Comparison of ENCODE assay signal across 9 mouse cellular contexts in the genomic region with DNA sequence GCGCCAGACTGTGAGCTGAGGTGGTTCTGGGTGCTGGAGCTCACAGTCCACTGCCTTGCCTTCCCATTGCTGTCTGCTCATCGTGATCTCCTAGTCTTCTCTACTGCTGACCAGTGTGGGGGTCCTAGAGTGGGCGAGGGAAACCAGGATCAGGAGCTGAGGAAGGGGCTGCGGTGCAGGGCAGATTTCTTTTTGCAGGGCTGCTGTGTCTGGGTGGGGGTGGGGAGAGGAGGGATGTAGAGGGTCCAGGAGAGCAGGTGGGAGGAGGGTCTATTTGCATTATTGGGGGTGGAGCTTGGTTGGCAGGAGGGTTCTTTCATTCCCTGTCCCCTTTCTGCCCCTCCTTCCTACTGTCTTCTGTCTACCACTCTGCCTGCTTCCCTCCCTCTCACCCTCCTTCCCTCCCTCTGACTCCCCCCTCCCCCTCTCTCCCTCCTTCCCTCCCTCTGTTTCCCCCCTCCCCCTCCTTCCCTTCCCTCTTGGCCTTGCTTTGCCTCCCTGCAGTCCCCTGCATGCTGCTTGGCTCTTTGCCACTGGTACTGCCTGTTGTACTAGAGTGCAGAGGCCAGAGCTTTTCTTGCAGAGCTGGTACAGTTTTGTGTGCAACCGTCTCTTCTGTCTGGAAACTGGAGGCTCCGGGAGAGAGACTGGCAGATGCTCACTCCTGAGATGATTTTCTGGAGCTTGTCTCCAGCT. TPM values are rescaled to one million over a fixed set of nuclear protein-coding genes. Genes with fewer than 3 reads are reported as not detected.
DNase-seq lines count a peak whose midpoint lies in the region; ATAC-seq and TF ChIP-seq lines count a peak whose summit lies in the region.
"Had no signal": no experiment of that assay in that cellular context is flagged by ENCODE, and none has a peak within 500 bp of the region (broad histone marks: within the 10 kb centered on the region; RNA-seq: fewer than 3 reads in every experiment).

No protein-coding gene starts in this region.

- no peak for ATAC-seq in G1E (ENCODE audit: extremely low read depth, insufficient number of reproducible peaks, low FRiP score, poor library complexity, severe bottlenecking)
- ATAC-seq in midbrain, embryonic 16.5 days: peak; percentile 37
- no peak for ATAC-seq in granulocyte monocyte progenitor cell, adult 5-6 weeks (replicated peaks; ENCODE audit: poor library complexity, severe bottlenecking)

- H3K9me3 ChIP-seq in CH12.LX (replicated peaks; ENCODE audit: low read length): no peaks in the 10 kb centered on the region
- no peaks in the 10 kb centered on the region for H3K9me3 ChIP-seq in G1E (replicated peaks)
- no peaks in the 10 kb centered on the region for H3K9me3 ChIP-seq in midbrain, embryonic 16.5 days (replicated peaks; ENCODE audit: control insufficient read depth, low read length, poor library complexity, severe bottlenecking)
- H3K9me3 ChIP-seq: megakaryocyte, embryonic 14.5 days had no signal

- no peak for TF ChIP-seq RAD21 in CH12.LX (IDR thresholded peaks at IDR 0.05; ENCODE audit: low read depth, low read length)

- peaks cover 86 to 98% of the 10 kb centered on the region in 2 experiments for H3K4me1 ChIP-seq in CH12.LX (ENCODE audit: control insufficient read depth in 1 of 2, insufficient read depth in 2 of 2)
- peaks cover 99% of the 10 kb centered on the region for H3K4me1 ChIP-seq in G1E (ENCODE audit: insufficient read depth, low read depth, low read length)
- peaks cover 89% of the 10 kb centered on the region for H3K4me1 ChIP-seq in midbrain, embryonic 16.5 days (ENCODE audit: control insufficient read depth, insufficient read depth, low read length)

- H3K4me3 ChIP-seq in CH12.LX (replicated peaks in 1 of 3; ENCODE audit: low read depth in 2 of 3, low read length in 2 of 3, poor library complexity in 1 of 3): no peak overlapping the region
- peak overlapping the region; percentile 54; the same call in 1 of the 2 replicates for H3K4me3 ChIP-seq in G1E (ENCODE audit: low read depth, low read length)
- no peak overlapping the region for H3K4me3 ChIP-seq in midbrain, embryonic 16.5 days (ENCODE audit: low read depth, low read length)
- H3K4me3 ChIP-seq: megakaryocyte, embryonic 14.5 days had no signal

- intact Hi-C loops in heart, postnatal 14 days (cut with DNase I): no loop called here

- peak overlapping the region; percentile 68 for H3K4me2 ChIP-seq in CH12.LX (ENCODE audit: insufficient read depth, low read depth, poor library complexity, severe bottlenecking)
- 0 out of 2 replicates have a peak overlapping the region, but pooled peaks have one; percentile 12 for H3K4me2 ChIP-seq in midbrain, embryonic 16.5 days (ENCODE audit: low read length)

- dilution Hi-C loops in CH12.LX (cut with MboI; ENCODE audit: extremely low pct_ligation_motif_present, extremely low pct_unique_long_range_greater_than_20kb, low sequenced_read_pairs): no loop called here

- DNase-seq in CH12.LX (ENCODE audit: extremely low read depth) (peak; percentile 42), G1E (ENCODE audit: low spot score) (no peak)
- peak; percentile 73 to 77 for DNase-seq in cerebellum, postnatal 36 days
- peak; percentile 39 to 63 for DNase-seq in heart, postnatal 14 days
- DNase-seq in layer of hippocampus, postnatal 10 days (ENCODE audit: low spot score in 2 of 2): peak; percentile 42 to 50
- DNase-seq in frontal cortex, postnatal 25 days (ENCODE audit: low spot score in 2 of 2): no peak

- peak overlapping the region; percentile 25; the same call in 1 of the 2 replicates for H3K9ac ChIP-seq in CH12.LX (ENCODE audit: insufficient read depth, low read depth)
- no peak overlapping the region for H3K9ac ChIP-seq in midbrain, embryonic 16.5 days (ENCODE audit: low read depth, low read length)

- in situ Hi-C loops in CH12.LX (cut with MboI; ENCODE audit: low pct_ligation_motif_present, low pct_unique_long_range_greater_than_20kb, low sequenced_read_pairs): no loop called here

- H3K27me3 ChIP-seq in CH12.LX (replicated peaks): no peaks in the 10 kb centered on the region
- no peaks in the 10 kb centered on the region for H3K27me3 ChIP-seq in G1E (ENCODE audit: insufficient read depth, low read length)
- no peaks in the 10 kb centered on the region for H3K27me3 ChIP-seq in midbrain, embryonic 16.5 days (ENCODE audit: control insufficient read depth, insufficient read depth, low read depth, low read length)
- H3K27me3 ChIP-seq: megakaryocyte, embryonic 14.5 days had no signal

- TF ChIP-seq POLR2A in CH12.LX (IDR thresholded peaks at IDR 0.05; ENCODE audit: low read depth, low read length): no peak

- no peak for TF ChIP-seq EP300 in CH12.LX (IDR thresholded peaks at IDR 0.05; ENCODE audit: low read length)

- H3K36me3 ChIP-seq in CH12.LX (replicated peaks in 1 of 2; ENCODE audit: control insufficient read depth in 1 of 2, insufficient read depth in 1 of 2, low read length in 1 of 2): peaks cover 15 to 62% of the 10 kb centered on the region in 2 experiments
- H3K36me3 ChIP-seq in G1E (replicated peaks): peaks cover 96% of the 10 kb centered on the region
- no peaks in the 10 kb centered on the region; the same call in 1 of the 2 replicates for H3K36me3 ChIP-seq in midbrain, embryonic 16.5 days (ENCODE audit: control insufficient read depth, insufficient read depth, low read length)

- peak overlapping the region; percentile 82 for H3K27ac ChIP-seq in CH12.LX (ENCODE audit: insufficient read depth, low read depth)
- peak overlapping the region; percentile 74 for H3K27ac ChIP-seq in midbrain, embryonic 16.5 days (ENCODE audit: low read length)

- 7% methylated on average over 6 of the region's 6 CpGs for WGBS in midbrain, embryonic 16.5 days

- no peak for TF ChIP-seq CTCF in CH12.LX (conservative IDR thresholded peaks at IDR 0.05 in 1 of 2, IDR thresholded peaks at IDR 0.05 in 1 of 2; ENCODE audit: low read depth in 2 of 2, low read length in 2 of 2)
- TF ChIP-seq CTCF in G1E (IDR thresholded peaks at IDR 0.05; ENCODE audit: low read depth, low read length): no peak

- peaks cover 10% of the 10 kb centered on the region; the same call in 1 of the 2 replicates for H3K79me2 ChIP-seq in CH12.LX (replicated peaks; ENCODE audit: control insufficient read depth, extremely low read depth, insufficient read depth, poor library complexity, severe bottlenecking)

TF ChIP-seq in CH12.LX, 34 proteins besides CTCF, POLR2A, EP300 and RAD21:
- TF ChIP-seq ZKSCAN1 (IDR thresholded peaks at IDR 0.05; ENCODE audit: borderline replicate concordance, low read depth, low read length): no peak
- no peak for TF ChIP-seq MAFK (IDR thresholded peaks at IDR 0.05; ENCODE audit: insufficient replicate concordance, low read length)

RNA-seq across cellular contexts. Expression of a gene that starts 28.9 kb away (rescaled TPM):
- total RNA-seq in CH12.LX (2012; rRNA removed): 32.4 and 34.2 TPM in 2 replicates
- total RNA-seq in CH12.LX (2014; rRNA removed): 76.2 and 76.5 TPM in 2 replicates
- 125 and 129 TPM in 2 replicates for polyA plus RNA-seq in CH12.LX (2012; ENCODE audit: insufficient read length, low read depth)
- total RNA-seq in G1E (2014; fragmentation: Nextera tagmentation): 232 and 311 TPM in 2 replicates
- 27.5 and 46.6 TPM in 2 replicates for total RNA-seq in G1E (2017)
- 685 and 787 TPM in 2 replicates for polyA plus RNA-seq in G1E (2012)
- total RNA-seq in heart, postnatal 14 days (2021): 10 to 100 TPM; 42.5 to 46.9 TPM
- total RNA-seq in layer of hippocampus, postnatal 10 days (2021): 100 to 1,000 TPM in 1 of 2 experiments, 10 to 100 TPM in 1; 89.5 to 106 TPM
- polyA plus RNA-seq in midbrain, embryonic 16.5 days (2015; fragmentation: Nextera tagmentation; extraction: Ambion mirVana): 129 and 164 TPM in 2 replicates
- 43.2 and 54.1 TPM in 2 replicates for total RNA-seq in granulocyte monocyte progenitor cell, adult 5-6 weeks (2014; fragmentation: Nextera tagmentation)
- total RNA-seq in granulocyte monocyte progenitor cell, adult 5-6 weeks (2017): 12.9 and 19.2 TPM in 2 replicates

Comparison
In these comparisons a context has a peak if more than half of its experiments do, and no peak if none do; other contexts are left out.
1. DNase-seq: peak in CH12.LX (single experiment), cerebellum, postnatal 36 days (2 of 2), heart, postnatal 14 days (2 of 2) and layer of hippocampus, postnatal 10 days (2 of 2); none in G1E (single experiment) and frontal cortex, postnatal 25 days (0 of 2).